Mouse (Mus musculus) monocyte, adult 5-6 weeks (primary cell): ENCODE measurements around the gene Mslnl. TPM values are rescaled to one million over a fixed set of nuclear protein-coding genes. Genes with fewer than 3 reads are reported as not detected.

Experiments used
- ATAC-seq: fragments of 153-309, 156-312 bp; replicated peaks from 2 replicates; pipeline ENCODE4 v1.8.0; 2017; ENCODE audit warnings: mild to moderate bottlenecking; ENCODE audit not compliant: low TSS enrichment, insufficient number of reproducible peaks, severe bottlenecking, poor library complexity, low FRiP score
- total RNA-seq: library from RNA; stranded (forward); fragments of 200-1000, 200-491, 200-594 nt; gene quantifications from 3 replicates; pipeline ENCODE4 v1.2.3, GENCODE M21; 2017

Gene Mslnl
- total RNA-seq: not detected in 3 replicates

- no peak for ATAC-seq
Measured at GRCm38 (mm10) chr17:25735745-25736144, at the start of gene Mslnl. Gene Mslnl (plus strand): TSS chr17:25736042.

- no peak for ATAC-seq
Measured at GRCm38 (mm10) chr17:25686323-25686722, 49.5 kb upstream of the Mslnl start.

- no peak for ATAC-seq
Measured at GRCm38 (mm10) chr17:25688922-25689321, 46.9 kb upstream of the Mslnl start.

- ATAC-seq: no peak
Measured at GRCm38 (mm10) chr17:25696263-25696662, 39.6 kb upstream of the Mslnl start.

- peak; percentile 77 for ATAC-seq
Measured at GRCm38 (mm10) chr17:25698446-25698845, 37.4 kb upstream of the Mslnl start.

GRCm38 (mm10) chr17:25700863-25701496 lies 34.9 kb upstream of the Mslnl start:
- ATAC-seq: no peak

GRCm38 (mm10) chr17:25709994-25710393 lies 25.8 kb upstream of the Mslnl start:
- no peak for ATAC-seq

- ATAC-seq: no peak
Measured at GRCm38 (mm10) chr17:25711136-25711535, 24.7 kb upstream of the Mslnl start.

GRCm38 (mm10) chr17:25715627-25716026 lies 20.2 kb upstream of the Mslnl start:
- no peak for ATAC-seq

GRCm38 (mm10) chr17:25716130-25716529 lies 19.7 kb upstream of the Mslnl start:
- ATAC-seq: no peak

GRCm38 (mm10) chr17:25716711-25717637 lies 18.9 kb upstream of the Mslnl start, which contains the start of gene Gng13:
Gene Gng13 (plus strand): TSS chr17:25717171.
- ATAC-seq: no peak

GRCm38 (mm10) chr17:25717691-25718090 lies 18.2 kb upstream of the Mslnl start:
- ATAC-seq: no peak

GRCm38 (mm10) chr17:25721476-25721875 lies 14.4 kb upstream of the Mslnl start:
- no peak for ATAC-seq

- ATAC-seq: no peak
Measured at GRCm38 (mm10) chr17:25723470-25723869, 12.4 kb upstream of the Mslnl start.

GRCm38 (mm10) chr17:25723919-25724318 lies 11.9 kb upstream of the Mslnl start:
- ATAC-seq: no peak

GRCm38 (mm10) chr17:25725264-25725663 lies 10.6 kb upstream of the Mslnl start:
- ATAC-seq: no peak

- ATAC-seq: peak; percentile 92
Measured at GRCm38 (mm10) chr17:25727265-25728008, 8.4 kb upstream of the Mslnl start, which contains the start of the genes Chtf18 and Rpusd1. Gene Chtf18 (minus strand): TSS chr17:25727419. Gene Rpusd1 (plus strand): TSS chr17:25727670.

GRCm38 (mm10) chr17:25728009-25728270 lies 7.9 kb upstream of the Mslnl start:
- no peak for ATAC-seq

GRCm38 (mm10) chr17:25732082-25732481 lies 3.8 kb upstream of the Mslnl start:
- ATAC-seq: peak; percentile 52
